Mouse (Mus musculus) cerebellum, adult 11-12 months (tissue): Measurements from ENCODE around the gene Cdk6.
A peak's percentile ranks its signal among the peaks of the same experiment; 100 is the strongest.
"Not testable (repeated sequence)": the region's sequence is repeated elsewhere in the genome, so short reads cannot be mapped to it uniquely, and the experiment has no call there.

Source experiments
- DNase-seq: peaks from one replicate; pipeline ENCODE4 v3.0.0; 2022

The Cdk6 gene

DNA sequence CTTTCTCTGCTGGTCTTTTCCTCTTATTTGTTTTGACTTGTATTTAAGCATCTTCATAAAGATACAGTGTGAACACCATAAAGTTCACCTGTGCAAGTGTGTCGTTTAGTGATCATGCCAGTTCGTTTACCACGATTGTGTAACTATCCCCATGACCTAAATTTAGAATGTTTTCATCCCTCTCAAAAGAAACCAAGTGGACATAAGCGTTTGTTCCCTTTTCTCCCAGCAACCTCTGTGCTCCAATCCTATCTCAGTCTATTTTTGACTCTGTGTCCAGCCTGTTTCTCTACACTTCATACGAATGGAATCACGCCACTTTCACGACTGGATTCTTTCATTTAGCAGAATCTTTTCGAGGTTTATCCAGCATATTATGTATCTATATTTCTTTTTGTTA, 40.5 kb downstream of the Cdk6 start:
- no peak for DNase-seq

DNA sequence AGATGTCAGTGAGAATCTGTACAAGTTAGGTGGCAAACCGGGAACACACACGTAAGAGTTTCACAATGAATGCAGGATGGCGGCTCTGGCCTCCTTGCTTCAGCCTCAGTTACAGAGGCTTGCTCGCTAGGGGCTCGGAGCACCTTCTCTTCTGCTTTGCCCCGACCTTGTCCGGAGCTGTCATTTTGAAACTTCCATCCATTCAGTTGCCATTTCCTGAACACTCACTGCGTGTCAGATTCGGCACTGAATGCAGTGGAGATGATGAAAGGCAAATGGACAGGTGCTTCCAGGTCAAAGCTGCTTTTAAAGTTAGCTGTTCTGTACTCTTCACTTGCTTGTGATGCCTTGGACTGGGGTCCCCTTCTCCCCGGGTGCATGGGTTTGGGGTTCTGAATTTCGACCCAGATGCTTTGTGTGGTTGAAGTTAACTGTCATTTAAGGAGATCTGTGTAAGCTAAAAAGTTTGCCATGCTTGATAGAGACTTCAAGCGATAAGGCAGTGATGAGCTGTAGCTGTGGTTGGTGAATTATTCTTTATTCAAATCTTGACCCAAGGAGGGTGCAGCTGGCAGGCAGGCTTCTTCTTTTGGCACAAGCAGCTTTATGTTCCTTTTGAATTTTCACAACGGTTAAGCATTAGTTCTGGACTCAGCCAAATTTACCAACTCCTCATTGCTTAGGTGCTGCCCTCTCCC, 41.2 kb downstream of the Cdk6 start:
- no peak for DNase-seq

DNA sequence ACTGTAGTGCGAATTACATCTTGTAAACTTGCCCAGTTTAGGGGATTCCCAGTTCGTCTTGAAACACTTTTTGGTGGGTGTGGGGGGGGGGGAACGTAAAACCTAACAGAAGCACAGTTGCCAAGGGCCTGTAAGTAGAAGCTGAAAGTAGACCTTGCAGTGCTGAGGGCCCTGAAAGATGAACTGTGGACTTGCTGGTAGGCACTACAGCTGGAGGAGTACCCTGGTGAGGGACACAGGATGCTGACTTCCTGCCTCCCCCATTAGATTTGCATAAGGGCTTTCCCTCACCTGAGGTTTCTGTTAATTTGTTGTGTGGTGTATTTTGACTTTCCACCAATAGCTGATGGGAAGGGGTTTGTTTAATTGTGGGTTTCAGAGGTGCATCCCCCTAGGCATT, 42.3 kb downstream of the Cdk6 start:
- no peak for DNase-seq

DNA sequence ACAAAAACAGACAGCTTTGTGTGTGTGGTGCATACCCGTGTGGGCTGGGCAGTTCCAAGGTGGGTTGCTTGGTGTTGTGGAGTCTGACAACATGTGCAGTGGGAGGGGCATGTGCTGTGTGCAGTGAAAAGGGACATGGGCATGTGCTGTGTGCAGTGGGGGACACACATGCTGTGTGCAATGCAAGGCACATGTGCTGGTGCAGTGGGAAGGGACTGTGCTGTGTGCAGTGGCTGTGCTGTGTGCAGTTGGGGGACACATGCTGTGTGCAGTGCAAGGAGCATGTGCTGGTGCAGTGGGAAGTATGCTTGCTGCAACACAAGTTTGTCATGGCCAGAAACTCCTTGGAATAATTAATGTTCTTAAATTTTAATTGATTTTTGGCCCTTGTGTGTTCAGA, 43.8 kb downstream of the Cdk6 start:
- no peak for DNase-seq

DNA sequence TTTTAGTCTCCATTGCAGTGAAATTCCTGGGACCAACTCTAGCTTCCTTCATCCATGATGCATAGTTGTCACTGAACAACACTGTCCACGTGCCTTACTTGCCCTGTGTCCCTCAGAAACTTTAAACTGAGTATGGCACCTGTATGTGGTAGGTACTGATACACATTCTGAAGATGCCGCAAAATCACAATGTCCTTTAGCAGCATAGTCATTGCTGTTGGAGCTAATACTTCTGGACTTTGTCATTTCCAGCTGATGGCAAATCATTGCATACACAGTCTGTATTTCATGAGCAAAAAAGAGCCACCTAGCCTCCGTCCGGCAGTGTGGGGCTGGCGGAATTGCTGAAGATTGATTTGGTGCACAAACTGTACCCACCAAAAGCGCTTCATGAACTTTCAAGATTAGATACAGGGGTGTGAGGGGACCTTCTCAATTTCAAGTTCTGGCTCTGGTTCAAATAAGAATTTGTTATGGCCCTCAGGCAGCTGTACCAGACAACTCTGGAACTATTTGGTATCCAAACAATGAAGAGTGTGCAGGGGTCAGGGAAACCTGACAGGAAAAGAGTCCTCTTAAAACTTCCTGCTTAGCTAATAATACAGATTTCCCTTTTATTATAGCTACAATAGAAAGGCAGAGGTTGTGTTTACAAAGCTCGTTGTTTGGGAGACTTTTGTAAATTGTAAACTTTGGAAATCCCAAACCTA, 44.9 kb downstream of the Cdk6 start:
- no peak for DNase-seq

DNA sequence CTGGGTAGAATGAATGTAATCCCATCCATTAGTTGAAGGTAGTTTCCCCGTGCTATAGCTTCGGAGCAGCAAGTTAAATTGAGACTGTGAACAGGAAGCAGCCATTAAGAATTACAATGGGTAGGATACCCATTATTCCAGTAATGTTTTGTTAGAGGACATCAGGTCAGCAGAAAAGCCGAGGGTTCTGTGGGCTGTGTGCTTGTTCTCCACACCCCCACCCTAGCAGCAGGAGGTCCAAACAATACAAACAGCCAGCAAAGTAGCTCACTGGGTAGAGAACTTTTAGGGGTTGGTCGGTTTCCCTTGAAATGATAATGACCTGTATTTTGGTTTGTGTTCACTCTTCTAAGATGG, 45.4 kb downstream of the Cdk6 start:
- DNase-seq, result no peak

DNA sequence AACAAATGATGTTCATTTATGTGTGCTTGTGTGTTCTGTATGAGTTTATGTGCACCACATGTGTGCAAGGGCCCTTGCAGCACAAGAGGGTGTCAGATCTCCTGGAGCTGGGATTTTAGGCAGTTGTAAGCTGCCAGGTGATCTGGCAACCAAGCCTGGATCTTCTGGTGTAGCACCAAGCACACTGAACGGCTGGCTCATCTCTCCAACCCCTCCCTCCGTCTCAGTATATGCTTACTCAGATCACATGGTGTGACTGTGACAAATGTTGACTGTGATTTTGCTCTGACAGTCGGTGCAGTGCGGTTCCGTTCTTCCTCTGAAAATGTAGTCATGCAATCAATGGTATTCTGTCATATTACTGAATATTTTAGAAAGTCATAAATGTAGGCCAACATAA, 45.9 kb downstream of the Cdk6 start:
- no peak for DNase-seq

DNA sequence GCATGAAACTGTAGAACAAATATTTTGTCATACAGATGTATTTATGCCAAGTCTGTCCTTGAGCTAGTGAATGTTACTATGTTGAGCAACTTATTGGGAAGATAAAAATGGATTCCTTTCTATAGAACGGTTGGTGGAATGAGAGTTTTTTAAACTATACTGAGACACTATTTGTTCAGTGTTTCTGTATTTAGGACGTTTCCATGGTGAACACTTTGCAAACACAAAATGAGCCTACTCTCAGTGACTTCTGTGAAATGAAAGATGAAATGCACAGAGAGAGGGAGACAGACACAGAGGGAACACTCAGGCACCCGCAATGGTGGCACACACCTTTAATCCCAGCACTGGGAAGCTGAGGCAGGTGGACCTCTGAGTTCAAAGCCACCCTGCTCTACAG, 51.6 kb downstream of the Cdk6 start:
- no peak for DNase-seq

DNA sequence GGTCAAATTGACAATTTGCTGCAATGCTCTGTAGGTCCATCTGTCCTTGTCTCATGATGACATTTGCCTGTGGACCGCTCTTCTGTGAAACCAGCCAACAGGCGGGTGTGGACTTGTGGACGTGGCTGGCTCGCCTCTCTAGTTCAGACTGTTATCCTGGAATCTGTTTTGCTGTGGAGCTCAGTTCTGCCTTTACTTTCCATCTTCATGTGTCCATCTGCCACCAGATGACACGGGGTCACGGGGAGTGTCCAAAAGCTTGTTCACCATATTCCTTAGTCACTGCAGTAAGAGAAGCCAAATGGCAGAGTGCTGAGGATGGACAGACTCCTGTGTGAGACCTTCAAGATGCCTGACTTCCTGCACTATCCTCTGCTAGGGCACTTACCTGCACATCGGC, 52.9 kb downstream of the Cdk6 start:
- no peak for DNase-seq

DNA sequence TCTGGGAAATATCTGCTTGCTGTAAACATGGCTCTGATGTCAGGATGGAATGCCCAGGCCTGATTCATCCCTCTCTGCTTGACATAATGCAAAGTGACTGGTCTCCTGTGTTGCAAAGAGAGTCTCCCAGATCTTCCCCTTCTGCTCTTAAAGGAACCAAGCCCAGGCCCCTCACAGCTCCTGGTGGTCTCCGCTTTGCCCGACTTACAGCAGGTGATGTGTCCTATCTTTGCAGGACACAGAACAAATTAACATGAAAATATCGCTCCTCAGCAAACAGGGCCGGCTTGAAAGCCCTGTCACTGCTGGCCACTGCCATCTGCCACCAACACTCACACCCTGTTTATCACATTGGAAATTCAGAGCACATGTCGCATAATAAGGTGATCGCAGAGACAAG, 53.7 kb downstream of the Cdk6 start:
- no peak for DNase-seq

DNA sequence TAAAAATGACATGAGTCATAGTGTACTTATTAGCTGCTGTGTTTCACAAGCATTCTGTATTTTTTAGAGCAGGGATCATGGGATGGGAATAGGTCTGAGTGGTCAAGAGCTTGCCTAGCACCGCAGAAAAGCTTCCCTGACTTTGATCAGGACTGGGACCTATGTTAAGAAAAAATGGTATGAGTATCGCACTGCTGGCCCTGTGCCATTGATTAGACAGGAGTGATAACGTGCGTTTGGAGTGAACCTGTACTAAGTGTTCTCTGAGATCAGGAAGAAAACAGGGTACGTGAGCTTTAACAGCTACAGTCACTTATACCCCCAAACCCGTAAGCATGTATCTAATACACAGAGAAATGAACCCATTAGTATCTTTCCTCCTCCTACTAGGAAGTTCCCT, 54.9 kb downstream of the Cdk6 start:
- DNase-seq, result no peak

DNA sequence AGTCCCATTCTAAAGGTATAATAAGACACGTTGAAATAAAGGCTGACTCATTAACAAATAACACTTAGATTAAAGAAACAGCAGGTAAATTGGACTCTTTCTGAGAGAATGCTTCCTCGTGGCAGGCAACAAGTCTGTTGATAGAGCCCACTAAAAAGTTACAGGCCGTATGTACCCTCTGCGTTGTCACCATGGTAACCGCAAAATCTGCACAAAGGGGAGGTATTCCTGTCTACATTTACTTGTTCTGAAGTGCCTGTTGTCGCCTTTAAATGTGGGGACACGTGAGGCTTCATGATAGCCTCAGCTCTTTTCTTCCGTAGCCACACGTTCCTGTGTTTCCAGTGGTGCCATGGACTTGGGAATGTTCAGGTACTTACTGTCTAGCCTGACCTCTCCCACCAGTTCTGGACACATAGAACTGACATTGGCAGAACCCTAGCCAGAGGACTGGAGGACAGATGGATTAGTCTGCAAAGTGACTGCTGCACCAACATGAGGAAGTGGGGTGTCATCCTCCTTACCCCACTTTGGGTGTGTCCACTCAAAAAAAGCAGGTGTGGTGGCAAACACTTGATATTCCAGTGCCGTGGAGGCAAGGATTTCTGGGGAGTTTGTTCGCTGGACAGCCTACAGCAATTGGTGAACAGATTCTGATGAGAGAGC, 55.8 kb downstream of the Cdk6 start:
- no peak for DNase-seq

DNA sequence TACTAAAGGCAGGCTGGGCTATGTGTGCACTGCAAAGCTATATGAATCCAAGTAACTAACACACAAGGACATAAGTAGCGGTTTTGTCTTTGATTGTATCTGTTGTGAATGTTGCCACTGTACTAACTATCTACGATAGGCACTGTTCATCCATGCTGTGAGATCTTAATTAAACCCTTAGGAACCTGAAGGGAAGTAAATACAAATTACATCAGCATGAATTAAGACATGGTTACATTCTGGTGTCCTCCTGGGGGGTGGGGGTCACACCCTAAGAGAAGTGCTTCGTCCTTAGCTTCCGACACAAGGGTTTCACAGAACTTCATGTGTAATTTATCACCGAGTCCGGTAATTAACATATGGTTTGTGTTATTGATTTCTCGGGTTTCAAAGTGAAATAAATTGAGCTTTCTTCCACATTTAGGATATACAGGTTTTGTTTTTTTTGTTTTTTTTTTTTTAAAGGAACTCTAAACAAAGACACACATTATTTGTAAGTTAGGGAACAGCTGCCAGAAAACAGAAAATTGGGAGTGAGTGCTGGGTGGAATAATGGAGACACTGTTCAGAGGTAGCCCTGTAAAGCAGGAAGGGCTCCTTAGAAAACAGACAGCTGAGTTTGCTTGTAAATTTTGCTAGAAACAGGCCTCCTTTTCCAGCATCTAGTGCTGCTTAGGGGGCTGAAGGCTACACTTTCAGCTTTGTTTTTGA, 58.7 kb downstream of the Cdk6 start:
- DNase-seq, result no peak

DNA sequence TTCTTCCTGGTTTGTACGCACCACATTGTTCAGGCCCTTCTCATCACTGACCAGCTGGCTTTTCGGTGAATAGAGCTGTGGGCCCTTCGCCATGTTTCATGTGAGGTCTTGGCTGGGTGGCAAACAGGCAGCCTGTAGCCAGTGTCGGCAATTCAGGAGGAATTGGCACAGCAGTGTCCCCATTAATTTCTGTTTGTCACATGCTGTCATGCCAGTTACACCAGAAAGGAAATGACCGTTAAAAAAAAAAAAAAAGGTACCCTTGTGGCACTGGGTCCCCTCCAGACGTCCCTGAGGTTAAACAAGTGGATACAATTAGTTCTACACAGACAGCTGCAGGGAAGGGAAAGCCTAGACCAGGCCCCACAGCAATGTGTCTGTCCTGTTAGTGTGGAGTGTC, 63.8 kb downstream of the Cdk6 start:
- DNase-seq, result peak; percentile 18

DNA sequence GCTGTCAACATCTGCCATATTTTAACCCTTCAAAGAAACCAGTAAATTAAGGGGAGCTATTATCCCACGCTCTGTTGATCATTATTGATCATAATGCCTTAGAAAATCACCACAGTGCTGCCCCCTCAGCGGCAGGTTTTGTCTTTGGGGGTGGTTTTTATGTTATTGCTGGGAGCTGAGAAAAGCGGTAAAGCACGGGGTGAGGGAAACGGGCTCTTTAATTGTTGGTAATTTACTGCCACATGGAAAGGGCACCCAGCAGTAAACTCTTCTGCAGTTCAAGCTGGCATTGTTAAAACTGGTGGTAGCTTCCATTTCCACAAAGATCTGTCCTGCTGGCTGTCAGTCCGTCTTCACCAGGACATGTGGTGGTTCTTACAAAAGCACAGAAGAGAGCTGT, 64.2 kb downstream of the Cdk6 start:
- no peak for DNase-seq

DNA sequence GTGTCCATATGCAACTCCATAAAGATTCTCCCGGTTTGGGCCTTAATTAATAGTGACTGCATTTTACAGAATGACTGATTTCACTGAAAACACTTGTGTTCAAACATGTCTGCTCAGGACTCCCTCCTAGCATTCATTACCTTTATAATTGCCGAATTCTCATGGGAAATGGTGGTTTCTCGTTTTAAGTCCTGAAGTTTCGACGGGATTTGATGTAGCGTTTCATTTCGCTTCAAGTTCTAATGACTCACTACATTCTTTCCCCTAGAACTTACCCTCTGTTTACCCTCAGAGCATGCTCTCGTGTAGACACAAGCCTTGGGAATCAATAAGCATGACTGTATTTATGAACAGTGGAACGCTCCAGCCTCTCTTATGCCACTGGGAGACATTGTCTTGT, 66.6 kb downstream of the Cdk6 start:
- no peak for DNase-seq

DNA sequence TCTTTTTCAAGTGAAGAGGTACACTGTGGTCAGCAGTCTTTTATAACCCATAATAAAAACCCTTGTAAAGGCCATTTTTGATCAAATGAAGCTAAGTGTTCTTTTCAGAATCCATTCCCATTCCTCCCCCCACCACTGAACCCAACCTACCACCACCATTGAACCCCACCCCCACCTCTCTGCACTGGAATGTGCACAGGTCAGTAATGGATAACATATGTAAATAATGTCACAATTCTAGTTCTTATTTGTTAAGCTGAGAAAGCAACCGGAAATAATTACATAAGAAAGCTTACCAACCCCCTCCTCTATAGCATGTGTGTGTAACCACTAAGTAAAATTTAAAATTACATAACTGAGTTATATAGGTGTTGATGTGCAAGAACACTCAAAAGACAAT, 76.9 kb downstream of the Cdk6 start:
- DNase-seq, result not testable (repeated sequence)

DNA sequence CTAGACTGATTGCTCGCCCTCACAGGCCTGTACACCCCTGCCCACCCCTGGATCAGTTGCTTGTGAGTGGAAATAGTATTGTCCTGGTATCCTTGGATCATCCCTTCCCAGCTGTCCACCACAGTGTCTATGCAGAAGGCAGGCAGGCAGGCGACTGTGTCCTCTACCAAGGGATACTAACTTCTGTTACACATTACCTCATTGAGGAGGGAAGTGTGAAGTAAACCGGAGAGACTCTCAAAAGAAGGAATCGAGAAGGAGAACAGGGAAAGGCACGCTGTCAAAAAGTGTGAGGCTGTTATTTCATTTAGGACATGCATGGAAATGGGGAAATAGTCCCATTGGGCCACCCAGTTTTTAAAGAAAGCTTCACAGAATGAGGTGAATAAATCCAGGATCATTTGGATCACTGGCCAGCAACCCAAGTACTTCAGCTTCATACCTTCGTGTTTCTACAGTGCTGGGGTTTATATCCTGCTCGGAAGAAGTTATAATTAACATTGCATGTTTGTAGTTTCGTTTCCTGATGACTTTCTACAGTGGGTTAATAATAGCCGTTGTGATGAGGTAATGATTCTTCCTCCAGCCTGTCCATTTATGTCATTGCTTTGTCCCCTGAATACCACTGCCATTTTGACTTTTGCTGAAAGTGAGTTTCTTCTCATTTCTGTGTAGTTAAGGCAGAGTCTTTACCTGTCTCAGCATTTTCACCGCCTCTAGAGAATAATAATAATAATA, 79.0 kb downstream of the Cdk6 start:
- no peak for DNase-seq

DNA sequence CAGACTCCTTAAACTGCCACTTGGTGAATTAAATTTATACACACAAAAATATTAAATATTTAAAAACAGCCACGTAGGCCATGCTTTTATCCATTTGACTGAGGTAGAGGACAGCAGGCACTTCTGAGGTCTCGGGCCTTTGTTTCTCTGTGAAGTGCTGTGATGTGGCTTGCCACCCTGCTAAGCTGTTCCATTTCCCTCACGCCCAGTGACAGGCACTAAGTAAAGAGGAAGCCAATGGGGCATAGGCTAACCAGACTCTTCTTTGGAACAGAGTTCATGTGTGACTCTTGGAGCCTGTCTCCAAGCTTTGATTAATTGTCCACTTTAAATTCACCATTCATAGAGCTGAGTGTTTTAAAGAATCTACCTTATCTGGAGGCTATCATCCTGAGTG, 79.5 kb downstream of the Cdk6 start:
- DNase-seq, result no peak

DNA sequence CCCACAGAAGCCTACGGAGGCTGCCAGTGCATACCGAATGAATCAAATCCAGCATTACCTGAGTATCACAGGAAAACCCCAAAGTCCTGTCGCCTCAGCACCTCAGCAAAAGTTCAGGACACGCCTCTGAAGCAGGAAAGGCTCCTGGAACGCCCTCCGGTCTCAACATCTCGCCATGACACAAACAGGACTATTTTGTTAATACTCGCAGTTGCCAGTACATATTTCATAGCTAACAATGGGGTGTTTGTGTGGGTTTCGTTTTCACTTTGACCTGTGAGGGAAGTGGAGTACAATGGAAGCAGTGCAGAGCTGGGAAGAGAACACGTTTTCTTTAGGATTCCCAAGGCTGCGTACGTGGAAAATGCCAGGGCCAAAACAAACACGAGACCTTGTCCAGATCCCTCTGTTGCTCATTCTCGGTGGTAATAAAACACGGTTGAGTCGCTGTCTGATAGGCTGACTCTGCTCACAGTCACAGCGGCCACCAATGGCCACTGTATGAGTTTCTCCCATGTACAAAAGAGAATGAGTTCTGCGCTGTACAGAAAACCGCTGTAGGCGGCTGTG, 91.9 kb downstream of the Cdk6 start:
- not testable (repeated sequence) for DNase-seq

DNA sequence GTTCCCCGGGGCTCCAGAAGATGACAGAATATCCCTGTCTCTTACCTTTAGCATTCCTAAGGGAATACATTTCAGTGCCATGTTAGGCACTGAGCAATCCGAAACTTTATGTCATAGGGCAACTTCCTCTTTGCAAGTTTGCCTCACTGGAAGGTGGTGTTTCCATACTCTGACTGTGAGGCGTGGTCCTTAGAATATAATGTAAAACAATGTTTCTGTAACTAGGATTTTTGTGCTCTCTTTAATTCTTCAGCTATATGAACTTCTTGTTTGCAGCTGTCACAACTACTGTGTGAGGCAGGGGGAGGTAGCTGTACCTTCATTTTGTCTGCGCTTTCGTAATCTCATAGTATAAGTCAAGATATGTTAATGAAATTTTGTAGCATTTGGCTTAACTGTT, 92.8 kb downstream of the Cdk6 start:
- not testable (repeated sequence) for DNase-seq

DNA sequence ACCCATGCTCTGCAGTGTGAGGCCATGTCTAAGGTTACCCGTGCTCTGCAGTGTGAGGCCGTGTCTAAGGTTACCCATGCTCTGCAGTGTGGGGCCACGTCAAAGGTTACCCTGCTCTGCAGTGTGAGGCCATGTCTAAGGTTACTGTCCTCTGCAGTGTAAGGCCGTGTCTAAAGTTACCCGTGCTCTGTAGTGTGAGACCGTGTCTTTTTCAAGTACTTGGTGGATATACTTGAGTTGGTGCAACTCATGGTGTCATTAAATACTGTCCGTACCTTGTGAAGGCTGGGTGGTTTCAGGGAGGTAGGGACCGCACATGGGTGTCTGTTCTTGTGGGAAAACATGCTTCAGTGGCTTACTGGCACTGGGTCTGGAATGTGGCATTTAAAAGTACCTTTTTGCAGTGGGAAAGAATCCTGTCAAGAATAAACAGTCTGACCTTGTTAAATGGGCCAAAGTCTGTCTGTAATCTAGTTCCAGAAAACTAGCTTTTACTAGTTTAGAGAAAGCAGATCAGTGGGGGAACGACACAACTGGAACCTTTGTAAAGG, 97.2 kb downstream of the Cdk6 start:
- not testable (repeated sequence) for DNase-seq
